Mouse (Mus musculus): Measurements from ENCODE around the gene Nt5m.

The Nt5m gene

GRCm38 (mm10) chr11:59902045-59902726, 62.9 kb downstream of the Nt5m start:
- 54% methylated on average over 8 of the region's 8 CpGs for WGBS

GRCm38 (mm10) chr11:59906521-59907123, 67.4 kb downstream of the Nt5m start:
- 85% methylated on average over 6 of the region's 6 CpGs for WGBS

GRCm38 (mm10) chr11:59908446-59908845, 69.2 kb downstream of the Nt5m start:
- WGBS: 69% methylated on average over 3 of the region's 3 CpGs

DNA sequence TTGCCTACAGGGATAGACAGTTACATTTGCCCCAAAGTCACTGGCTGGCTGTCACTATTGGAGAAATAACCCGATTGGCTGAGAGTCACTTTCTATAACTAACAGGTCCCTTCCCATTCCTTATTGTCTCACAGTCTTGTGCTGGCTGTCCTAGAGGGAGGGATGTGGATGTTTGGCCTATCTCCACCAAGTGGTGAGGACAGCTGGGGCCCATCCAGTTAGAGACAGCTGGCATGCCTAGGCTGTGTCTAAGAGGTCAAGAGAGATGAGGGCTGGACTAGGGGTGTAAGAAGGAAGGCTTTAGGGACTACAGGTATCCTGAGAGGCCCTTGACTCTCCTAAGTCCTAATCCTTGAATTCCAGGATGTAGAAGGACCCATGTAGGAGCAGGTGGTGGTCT, 72.3 kb downstream of the Nt5m start:
- WGBS: 93% methylated on average over 1 of the region's 1 CpGs

GRCm38 (mm10) chr11:59913702-59914101, 74.5 kb downstream of the Nt5m start:
- 72% methylated on average over 4 of the region's 4 CpGs for WGBS

DNA sequence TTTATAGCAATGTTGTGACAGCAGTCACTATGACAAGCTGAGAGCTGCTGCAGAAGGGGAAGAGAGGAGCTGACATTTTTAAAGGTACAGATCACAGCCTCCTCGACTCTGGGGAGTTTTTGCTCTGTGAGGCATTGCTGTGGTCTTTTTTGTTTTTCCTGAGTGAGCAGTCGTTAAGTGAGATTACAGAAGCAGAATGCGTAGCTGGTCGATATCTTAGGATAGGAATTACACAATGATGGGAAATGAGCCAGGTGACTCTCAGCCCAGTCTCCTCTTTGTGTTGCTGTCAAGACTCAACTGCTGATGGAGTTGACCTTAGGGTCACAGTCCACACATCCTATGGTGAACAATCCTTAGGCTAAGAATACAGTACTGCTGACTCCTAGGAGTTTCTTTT, 78.8 kb downstream of the Nt5m start:
- WGBS: 36% methylated on average over 4 of the region's 4 CpGs

DNA sequence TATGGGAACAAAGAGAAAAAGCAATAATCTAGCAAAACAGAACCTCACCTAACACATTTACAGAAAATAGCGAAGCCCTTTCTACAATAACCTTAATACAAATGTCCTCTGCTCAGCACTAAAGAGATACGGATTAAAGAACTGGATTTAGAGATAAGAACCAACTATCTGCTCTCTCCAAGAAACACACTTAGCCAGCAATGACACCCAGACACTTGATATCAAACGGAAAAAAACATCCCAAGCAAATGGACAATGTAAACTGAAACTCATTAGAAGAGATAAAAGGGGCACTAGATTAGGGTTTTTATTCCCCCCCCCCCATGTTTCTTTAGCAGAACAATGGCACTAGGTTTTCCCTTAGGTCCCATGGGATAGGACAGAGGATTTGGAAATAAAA, 80.2 kb downstream of the Nt5m start:
- WGBS: 78% methylated on average over 3 of the region's 3 CpGs

- whole genome bisulfite sequencing: 76% methylated on average over 5 of the region's 5 CpGs
These were observed 81.1 kb downstream of the Nt5m start for GRCm38 (mm10) chr11:59920331-59920730.

DNA sequence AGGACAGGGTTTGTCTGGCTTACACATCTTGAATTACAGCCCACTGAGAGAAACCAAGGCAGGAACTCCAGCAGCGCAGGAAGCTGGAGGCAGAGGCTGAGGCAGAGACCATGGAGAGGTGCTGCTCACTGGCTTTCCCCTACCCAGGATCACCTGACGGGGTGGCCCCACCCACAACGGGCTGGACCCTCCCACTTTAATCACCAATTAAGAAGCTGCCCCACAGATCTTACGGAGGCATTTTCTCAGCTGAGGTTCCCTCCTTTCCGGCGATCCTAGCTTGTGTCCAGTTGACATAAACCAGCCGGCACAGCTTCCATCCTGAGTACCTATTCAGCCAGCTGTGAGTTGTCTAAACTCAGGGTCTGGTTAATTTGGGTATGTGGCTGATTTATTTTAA, 82.0 kb downstream of the Nt5m start:
- WGBS: 52% methylated on average over 7 of the region's 7 CpGs

GRCm38 (mm10) chr11:59930031-59930430, 90.8 kb downstream of the Nt5m start:
- 76% methylated on average over 4 of the region's 4 CpGs for WGBS
